Mouse (Mus musculus) kidney, postnatal 0 days (tissue): ENCODE results near the gene Slc7a4. TPM values are rescaled to one million over a fixed set of nuclear protein-coding genes. Genes with fewer than 3 reads are reported as not detected.

Source experiments
- ATAC-seq: fragments of 200-750 bp; cut with Nextera tagmentation; replicated peaks from 2 replicates; pipeline ENCODE4 v1.8.0; 2017; ENCODE audit warnings: low read depth, moderate number of reproducible peaks, moderate TSS enrichment, moderate library complexity; ENCODE audit not compliant: low FRiP score
- DNase-seq: peaks from one replicate; pipeline ENCODE4 v3.0.0-alpha.2; 2016; ENCODE audit warnings: low spot score
- H3K27ac ChIP-seq: fragments of 300-500 bp; sonication (generic); 2 replicates; pipeline ENCODE4 v1.5.1; 2014; ENCODE audit warnings: mild to moderate bottlenecking
- H3K27me3 ChIP-seq: fragments of 300-500 bp; sonication (generic); 2 replicates; pipeline ENCODE4 v1.6.1; 2014; ENCODE audit warnings: low read length, mixed read lengths; ENCODE audit not compliant: insufficient read depth
- H3K36me3 ChIP-seq: fragments of 300-500 bp; sonication (generic); 2 replicates; pipeline ENCODE4 v1.6.1; 2014; ENCODE audit warnings: low read length, mixed read lengths; ENCODE audit not compliant: insufficient read depth
- H3K4me1 ChIP-seq: fragments of 300-500 bp; sonication (generic); replicated peaks from 2 replicates; pipeline ENCODE4 v1.6.1; 2014; ENCODE audit warnings: antibody characterized with exemption, low read length, mixed read lengths; ENCODE audit not compliant: insufficient read depth
- H3K4me2 ChIP-seq: fragments of 300-500 bp; sonication (generic); 2 replicates; pipeline ENCODE4 v1.6.1; 2014; ENCODE audit warnings: mild to moderate bottlenecking, low read length, moderate library complexity, mixed read lengths
- H3K4me3 ChIP-seq: fragments of 300-500 bp; sonication (generic); replicated peaks from 2 replicates; pipeline ENCODE4 v1.5.1; 2014; ENCODE audit warnings: low read depth, low read length
- H3K9ac ChIP-seq: fragments of 300-500 bp; sonication (generic); 2 replicates; pipeline ENCODE4 v1.6.1; 2014; ENCODE audit warnings: low read depth, low read length
- H3K9me3 ChIP-seq: fragments of 300-500 bp; sonication (generic); replicated peaks from 2 replicates; pipeline ENCODE4 v1.6.1; 2016; ENCODE audit warnings: low read length, inconsistent platforms, mixed read lengths
- CTCF ChIP-seq: IDR thresholded peaks from 2 replicates; pipeline ENCODE4 v1.5.1; 2016; ENCODE audit warnings: antibody characterized with exemption, low read depth, mild to moderate bottlenecking, moderate library complexity
- WGBS: fragments of 180-500 bp; shearing (Covaris S2); extraction: QIAGEN DNeasy Blood & Tissue Kit; methylation state at CpG from one replicate; pipeline ENCODE4 v1.1.7; 2014; 5-methylcytosine and 5-hydroxymethylcytosine counted together
- polyA plus RNA-seq: library from polyadenylated mRNA; unstranded; fragments of >200 nt; fragmentation: Nextera tagmentation; extraction: Ambion mirVana; gene quantifications from 2 replicates; pipeline ENCODE4 v1.2.1, GENCODE M21; 2015

Gene Slc7a4
- polyA plus RNA-seq, 1 experiment from 2014 or later = 14.3 TPM

GRCm38 (mm10) chr16:17528276-17528675 is 54.7 kb downstream of the Slc7a4 start:
- H3K27me3 ChIP-seq = no peaks in the 10 kb centered on the region
- no peaks in the 10 kb centered on the region for H3K9me3 ChIP-seq
- H3K4me1 ChIP-seq = 0 out of 2 replicates have a peak, but pooled peaks cover 11% of the 10 kb centered on the region
- H3K9ac ChIP-seq = 0 out of 2 replicates have a peak overlapping the region, but pooled peaks have one; percentile 13
- H3K4me2 ChIP-seq = no peak overlapping the region
- no peak for ATAC-seq
- peaks cover 44% of the 10 kb centered on the region for H3K36me3 ChIP-seq
- no peak overlapping the region for H3K4me3 ChIP-seq
- DNase-seq = no peak
- WGBS = 93% methylated on average over 13 of the region's 13 CpGs
- H3K27ac ChIP-seq = no peak overlapping the region
- no peak for TF ChIP-seq CTCF

- ATAC-seq (no peak), DNase-seq (no peak)
- H3K4me1 ChIP-seq = 0 out of 2 replicates have a peak, but pooled peaks cover 11% of the 10 kb centered on the region
- no peak for TF ChIP-seq CTCF
- H3K9ac ChIP-seq = no peak overlapping the region
- H3K4me2 ChIP-seq = no peak overlapping the region
- H3K9me3 ChIP-seq = no peaks in the 10 kb centered on the region
- H3K36me3 ChIP-seq = peaks cover 50% of the 10 kb centered on the region
- no peaks in the 10 kb centered on the region for H3K27me3 ChIP-seq
- no peak overlapping the region for H3K27ac ChIP-seq
- no peak overlapping the region for H3K4me3 ChIP-seq
These were observed 55.4 kb downstream of the Slc7a4 start for GRCm38 (mm10) chr16:17527606-17528005.

- Histone ChIP-seq H3K27ac (no peak overlapping the region), H3K9me3 (no peaks in the 10 kb centered on the region), H3K9ac (no peak overlapping the region), H3K4me2 (no peak overlapping the region), H3K36me3 (peaks cover 64% of the 10 kb centered on the region), H3K4me3 (no peak overlapping the region), H3K4me1 (0 out of 2 replicates have a peak, but pooled peaks cover 6% of the 10 kb centered on the region), H3K27me3 (no peaks in the 10 kb centered on the region)
- 0 out of 2 replicates have a peak, but pooled peaks have one; percentile 7 for TF ChIP-seq CTCF
- WGBS = 87% methylated on average over 6 of the region's 6 CpGs
- DNase-seq (no peak), ATAC-seq (no peak)
These were observed 56.8 kb downstream of the Slc7a4 start for GRCm38 (mm10) chr16:17526223-17526622.

GRCm38 (mm10) chr16:17525524-17525923 is 57.5 kb downstream of the Slc7a4 start:
- Histone ChIP-seq H3K9ac (no peak overlapping the region), H3K36me3 (peaks cover 71% of the 10 kb centered on the region), H3K4me3 (no peak overlapping the region), H3K9me3 (no peaks in the 10 kb centered on the region), H3K27me3 (no peaks in the 10 kb centered on the region), H3K27ac (no peak overlapping the region), H3K4me1 (0 out of 2 replicates have a peak, but pooled peaks cover 6% of the 10 kb centered on the region), H3K4me2 (no peak overlapping the region)
- DNase-seq = no peak
- 77% methylated on average over 3 of the region's 3 CpGs for WGBS
- no peak for ATAC-seq
- TF ChIP-seq CTCF = no peak

GRCm38 (mm10) chr16:17524156-17524555 is 58.9 kb downstream of the Slc7a4 start:
- DNase-seq (no peak), ATAC-seq (no peak)
- Histone ChIP-seq H3K9me3 (no peaks in the 10 kb centered on the region), H3K36me3 (peaks cover 84% of the 10 kb centered on the region), H3K27me3 (no peaks in the 10 kb centered on the region), H3K9ac (no peak overlapping the region), H3K4me3 (no peak overlapping the region), H3K4me1 (no peaks in the 10 kb centered on the region), H3K4me2 (no peak overlapping the region), H3K27ac (no peak overlapping the region)
- WGBS = 95% methylated on average over 11 of the region's 11 CpGs
- no peak for TF ChIP-seq CTCF

Other genes starting within 250 kb of the Slc7a4 start
- gene Snap29, start 177.2 kb downstream of the Slc7a4 start, polyA plus RNA-seq = 11.9 and 12.8 TPM in 2 replicates
- 27.3 and 28.5 TPM in 2 replicates for gene Pi4ka, start 176.9 kb downstream of the Slc7a4 start, polyA plus RNA-seq
- gene Crkl, start 131.2 kb downstream of the Slc7a4 start, polyA plus RNA-seq = 50.7 and 51.3 TPM in 2 replicates
- gene Aifm3, start 93.6 kb downstream of the Slc7a4 start, polyA plus RNA-seq = 1.4 and 2.4 TPM in 2 replicates
- 65.7 and 73.4 TPM in 2 replicates for gene Lztr1, start 74.5 kb downstream of the Slc7a4 start, polyA plus RNA-seq
- gene Thap7, start 52.1 kb downstream of the Slc7a4 start, polyA plus RNA-seq = 58.6 and 62.8 TPM in 2 replicates
- gene Lrrc74b, start 22.0 kb downstream of the Slc7a4 start, polyA plus RNA-seq = 0.20 and 0.26 TPM in 2 replicates
- 0.62 and 0.74 TPM in 2 replicates for gene P2rx6, start 21.3 kb downstream of the Slc7a4 start, polyA plus RNA-seq
- 21.2 and 22.3 TPM in 2 replicates for gene Smpd4, start 36.1 kb upstream of the Slc7a4 start, polyA plus RNA-seq
- gene Ccdc74a, start 63.3 kb upstream of the Slc7a4 start, polyA plus RNA-seq = 8.1 and 8.6 TPM in 2 replicates
- gene Med15, start 149.7 kb upstream of the Slc7a4 start, polyA plus RNA-seq = 29.4 TPM in 2 replicates
- gene Klhl22, start 176.4 kb upstream of the Slc7a4 start, polyA plus RNA-seq = 39.3 and 42.8 TPM in 2 replicates
- gene Scarf2, start 214.1 kb upstream of the Slc7a4 start, polyA plus RNA-seq = 12.2 and 18.7 TPM in 2 replicates
- gene B830017H08Rik, start 249.9 kb upstream of the Slc7a4 start, polyA plus RNA-seq = 1.7 and 2.2 TPM in 2 replicates